11 mouse cellular contexts compared by ENCODE assay signal in genomic region chr17:65674710-65675171, GRCm38 (mm10). TPM values are rescaled to one million over a fixed set of nuclear protein-coding genes. Genes with fewer than 3 reads are reported as not detected.
DNase-seq lines count a peak whose midpoint lies in the region; ATAC-seq lines count a peak whose summit lies in the region.
"Had no signal": no experiment of that assay in that cellular context is flagged by ENCODE, and none has a peak within 500 bp of the region (broad histone marks: within the 10 kb centered on the region; RNA-seq: fewer than 3 reads in every experiment).

No protein-coding gene starts in this region.

- 0 out of 2 replicates have a peak overlapping the region, but pooled peaks have one; percentile 4 for H3K27ac ChIP-seq in liver, embryonic 15.5 days (replicated peaks)
- H3K27ac ChIP-seq in forebrain, embryonic 10.5 days: no peak overlapping the region

- 3% methylated on average over 1 of the region's 1 CpGs for WGBS in liver, embryonic 15.5 days (ENCODE audit: insufficient replicate concordance)
- WGBS in forebrain, embryonic 10.5 days: 62% methylated on average over 1 of the region's 1 CpGs

- no peaks in the 10 kb centered on the region for H3K9me3 ChIP-seq in liver, embryonic 15.5 days (replicated peaks)
- H3K9me3 ChIP-seq in forebrain, embryonic 10.5 days: no peaks in the 10 kb centered on the region

- no peak overlapping the region for H3K4me2 ChIP-seq in liver, embryonic 15.5 days

- H3K27me3 ChIP-seq in liver, embryonic 15.5 days: no peaks in the 10 kb centered on the region
- H3K27me3 ChIP-seq in forebrain, embryonic 10.5 days (ENCODE audit: poor library complexity, severe bottlenecking): no peaks in the 10 kb centered on the region

- no peak overlapping the region for H3K4me3 ChIP-seq in liver, embryonic 15.5 days (replicated peaks)
- H3K4me3 ChIP-seq in forebrain, embryonic 10.5 days: no peak overlapping the region
- H3K4me3 ChIP-seq: myocyte had no signal

- peak; percentile 31 for DNase-seq in ovary, postnatal 36 days (ENCODE audit: low spot score)
- no peak for DNase-seq in ovary, postnatal 14 days (ENCODE audit: low spot score)
- peak; percentile 28 for DNase-seq in heart, adult 8-10 months (ENCODE audit: low spot score)
- peak; percentile 81 for DNase-seq in testis, postnatal 10 days (ENCODE audit: low spot score)
- no peak for DNase-seq in forebrain, embryonic 10.5 days (ENCODE audit: extremely low spot score, low spot score)

- peaks cover 10% of the 10 kb centered on the region for H3K4me1 ChIP-seq in liver, embryonic 15.5 days (replicated peaks)
- H3K4me1 ChIP-seq in forebrain, embryonic 10.5 days: peaks cover 2% of the 10 kb centered on the region; the same call in 1 of the 2 replicates

- no peak for ATAC-seq in liver, embryonic 15.5 days (ENCODE audit: insufficient read depth)
- no peak for ATAC-seq in activated CD4-positive, CD25-positive, alpha-beta regulatory T cell, adult 4 months

- no peaks in the 10 kb centered on the region for H3K36me3 ChIP-seq in liver, embryonic 15.5 days (replicated peaks)
- H3K36me3 ChIP-seq in forebrain, embryonic 10.5 days (replicated peaks): peaks cover 7% of the 10 kb centered on the region; the same call in 1 of the 2 replicates

- no peak overlapping the region for H3K9ac ChIP-seq in liver, embryonic 15.5 days

RNA-seq across cellular contexts. Expression of gene Txndc2, which starts 32.8 kb away (rescaled TPM):
- total RNA-seq in heart, adult 8-10 months (2022): under 1 TPM in 2 of 4 experiments, not detected in 2; 0.12 to 0.16 TPM
- not detected in 2 replicates for polyA plus RNA-seq in liver, embryonic 15.5 days (2015; fragmentation: Nextera tagmentation; extraction: Ambion mirVana)
- polyA plus RNA-seq in activated CD4-positive, CD25-positive, alpha-beta regulatory T cell, adult 4 months (2017; shearing (Covaris generic)): not detected
- not detected in 2 replicates for polyA plus RNA-seq in forebrain, embryonic 10.5 days (2016; fragmentation: Nextera tagmentation; extraction: Ambion mirVana)
- total RNA-seq: gastrocnemius, adult 8-10 months had no signal
- polyA plus RNA-seq: cortical plate, adult 2 months; stomach, embryonic 14.5 days had no signal

Comparison
In these comparisons a context has a peak if more than half of its experiments do, and no peak if none do; other contexts are left out.
1. DNase-seq: peak in ovary, postnatal 36 days (single experiment), heart, adult 8-10 months (single experiment) and testis, postnatal 10 days (single experiment); none in ovary, postnatal 14 days (single experiment) and forebrain, embryonic 10.5 days (single experiment).